Mouse (Mus musculus) ovary, adult 18-20 months (tissue): ENCODE results near the gene Tmem54.
A peak's percentile ranks its signal among the peaks of the same experiment; 100 is the strongest.

ENCODE experiments used
- DNase-seq: peaks from one replicate; pipeline ENCODE4 v3.0.0; 2022; ENCODE audit warnings: low spot score, mixed read lengths

Tmem54 gene

DNA sequence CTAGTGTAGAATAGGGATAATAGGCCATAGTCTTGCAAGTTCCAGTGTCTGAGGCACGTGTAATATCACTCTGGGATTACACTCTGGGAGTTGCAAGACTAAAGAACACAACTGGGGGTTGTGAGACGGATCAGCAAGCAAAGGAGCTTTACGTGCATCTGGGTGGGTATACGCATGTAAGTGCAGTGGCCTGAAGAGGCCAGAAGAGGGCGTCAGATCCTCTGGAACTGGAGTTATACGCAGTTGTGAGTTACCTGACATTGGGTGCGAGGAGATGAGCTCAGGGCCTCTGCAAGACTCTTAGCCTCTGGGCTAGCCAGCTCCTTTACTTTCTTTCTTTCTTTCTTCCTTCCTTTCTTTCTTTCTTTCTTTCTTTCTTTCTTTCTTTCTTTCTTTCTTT is 8.3 kb upstream of the Tmem54 start:
- no peak for DNase-seq

DNA sequence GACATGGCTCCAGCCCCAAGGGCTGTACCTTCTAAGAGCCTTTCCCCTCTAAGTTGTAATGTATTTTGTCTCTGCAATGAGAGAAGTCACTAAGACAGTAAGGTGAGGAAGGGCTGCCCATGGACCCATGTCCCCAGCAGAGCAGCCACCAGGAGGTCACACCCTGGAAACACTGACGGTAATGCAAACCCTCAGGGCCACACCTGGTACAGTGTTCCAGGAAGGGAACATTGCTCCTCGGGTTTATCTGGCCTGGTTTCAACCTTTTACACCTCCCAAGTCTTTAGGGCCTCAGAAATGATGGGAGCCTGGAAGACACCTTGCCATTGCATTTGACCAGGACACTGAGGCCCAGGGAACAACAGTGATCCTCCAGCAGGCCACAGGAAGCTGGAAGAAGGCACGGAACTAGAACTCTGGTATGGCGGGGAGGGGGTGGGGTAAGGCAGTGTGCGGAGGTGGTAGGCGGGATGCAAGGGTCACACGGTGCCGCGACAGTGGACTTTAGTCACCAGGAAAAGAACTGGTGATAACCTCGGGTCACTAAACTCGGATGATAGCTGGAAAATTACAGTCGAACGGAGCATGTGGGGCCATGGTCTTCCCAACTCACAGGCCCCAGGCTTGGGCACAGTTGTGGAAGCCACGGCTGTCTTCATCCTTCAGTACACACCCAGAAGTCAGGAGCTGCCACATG is 3.1 kb upstream of the Tmem54 start:
- no peak for DNase-seq

DNA sequence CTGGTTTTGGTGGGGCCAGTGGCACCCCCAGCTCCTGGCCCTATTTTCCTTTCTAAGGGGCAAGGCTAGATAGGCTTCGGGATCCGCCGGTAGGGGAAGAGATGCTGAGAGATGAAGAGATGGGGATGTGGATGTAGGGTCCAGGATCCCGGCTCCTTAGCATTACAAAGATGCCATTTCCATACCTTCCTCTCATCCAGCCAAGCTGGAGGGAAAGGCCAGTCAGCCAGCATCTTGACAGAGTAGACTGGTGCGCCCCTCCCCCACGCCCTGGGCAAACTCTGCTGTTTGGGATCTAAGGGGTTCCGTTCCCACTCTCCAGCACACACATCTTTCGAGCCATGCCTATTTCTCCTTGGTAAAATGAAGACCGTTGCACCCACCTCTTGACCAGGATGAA is 725 bp downstream of the Tmem54 start:
- DNase-seq = no peak

DNA sequence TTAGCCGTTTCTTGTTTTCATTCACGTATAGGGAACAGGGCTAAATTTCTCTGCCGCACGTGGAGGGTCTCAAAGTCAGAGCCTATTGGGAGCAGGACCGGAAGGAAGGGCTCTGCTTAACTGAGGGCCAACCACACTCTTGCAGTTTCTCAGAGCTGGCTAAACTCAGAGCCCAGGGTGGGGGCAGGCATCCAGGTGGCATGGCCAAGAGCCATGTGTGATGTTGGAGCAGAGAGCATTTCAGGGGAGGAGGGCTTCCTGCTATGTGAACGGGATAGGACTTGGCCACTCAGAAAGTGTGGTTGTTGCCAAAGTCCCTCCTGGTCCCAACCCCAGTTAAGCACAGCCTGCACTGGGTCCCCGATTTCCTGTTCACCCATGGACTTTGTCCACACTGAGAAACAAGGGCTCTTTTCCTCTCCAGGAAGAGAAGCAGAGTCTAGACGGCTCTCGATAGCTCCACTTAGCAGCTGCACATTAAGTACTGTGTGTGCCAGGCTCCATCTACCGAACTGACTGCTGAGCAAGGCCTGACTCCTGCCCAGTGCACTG is 2.1 kb downstream of the Tmem54 start:
- DNase-seq = no peak

DNA sequence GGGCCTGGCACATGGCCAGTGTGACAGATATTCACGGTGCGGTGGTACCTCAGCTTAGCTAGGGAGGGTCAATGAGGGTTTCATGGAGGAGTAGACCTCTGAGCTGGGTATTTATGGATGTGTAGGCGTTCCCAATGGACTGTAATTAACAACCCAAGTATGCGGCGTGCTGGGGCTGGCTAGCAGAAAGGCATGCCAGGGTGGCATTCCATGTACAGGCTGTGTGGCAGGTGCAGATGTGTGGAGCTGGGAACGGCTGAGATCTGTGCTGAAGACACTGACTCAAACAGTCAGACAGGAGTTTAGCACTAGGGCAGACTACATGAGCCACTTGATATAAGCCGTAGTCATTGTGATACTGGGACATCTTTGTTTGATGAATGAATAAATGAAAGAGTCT is 3.3 kb downstream of the Tmem54 start:
- no peak for DNase-seq

DNA sequence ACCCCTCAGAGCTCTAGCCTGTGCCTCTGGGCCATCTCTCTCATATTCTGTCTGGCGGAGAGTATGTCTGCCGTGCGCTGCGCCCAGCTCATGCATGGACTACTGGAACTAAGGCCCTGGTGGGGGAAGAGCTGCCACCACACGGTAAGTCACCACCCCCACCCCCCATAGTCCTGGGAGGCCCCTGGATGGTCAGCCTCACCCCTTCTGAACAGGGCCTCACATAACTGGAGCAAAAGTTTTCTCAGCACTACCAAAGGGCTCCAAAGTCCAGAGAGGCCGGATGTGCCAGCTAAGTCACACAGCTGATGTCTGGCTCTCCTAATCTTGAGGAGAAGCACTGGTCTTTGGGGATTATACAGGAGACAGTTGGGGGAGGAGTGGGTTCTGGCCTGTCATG is 5.5 kb downstream of the Tmem54 start:
- DNase-seq = no peak

DNA sequence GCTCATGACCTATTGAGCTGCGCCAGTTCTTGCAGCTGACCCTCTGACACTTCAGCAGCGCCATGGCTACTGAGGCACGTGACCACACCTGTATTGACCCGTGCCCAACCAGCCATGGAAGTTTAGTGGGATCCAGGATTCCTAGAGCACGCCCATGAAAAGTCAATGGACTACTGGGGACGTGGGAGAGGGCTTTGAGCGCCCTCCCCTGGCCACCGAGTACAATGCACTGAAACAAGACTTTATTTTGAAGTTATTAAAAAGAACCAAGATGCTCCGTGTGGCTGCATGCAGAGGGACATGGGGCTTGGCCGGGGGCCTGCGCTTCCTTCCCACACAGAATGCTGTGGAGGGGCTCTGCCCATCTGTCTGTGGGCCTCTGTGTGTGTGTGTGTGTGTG is 6.0 kb downstream of the Tmem54 start:
- no peak for DNase-seq

DNA sequence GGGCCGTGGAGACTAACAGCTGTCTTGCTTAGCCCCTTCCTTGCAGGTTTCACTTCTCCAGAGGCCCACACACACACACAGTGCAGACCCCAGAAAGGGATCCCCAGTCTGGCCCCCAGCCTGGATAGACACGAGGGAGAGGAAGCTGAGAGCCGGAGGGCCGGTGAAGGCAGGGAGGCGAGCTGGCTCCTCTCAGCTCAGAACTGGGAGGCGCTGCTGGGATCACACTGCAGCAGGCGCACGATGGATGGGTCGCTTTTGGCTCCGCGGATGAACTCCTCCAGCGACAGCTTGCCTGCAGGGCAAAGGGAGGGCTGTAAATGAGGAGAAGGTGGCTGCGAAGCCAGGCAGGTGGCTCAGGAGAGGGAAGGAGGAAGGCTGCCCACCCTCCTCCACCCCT is 6.9 kb downstream of the Tmem54 start:
- no peak for DNase-seq

DNA sequence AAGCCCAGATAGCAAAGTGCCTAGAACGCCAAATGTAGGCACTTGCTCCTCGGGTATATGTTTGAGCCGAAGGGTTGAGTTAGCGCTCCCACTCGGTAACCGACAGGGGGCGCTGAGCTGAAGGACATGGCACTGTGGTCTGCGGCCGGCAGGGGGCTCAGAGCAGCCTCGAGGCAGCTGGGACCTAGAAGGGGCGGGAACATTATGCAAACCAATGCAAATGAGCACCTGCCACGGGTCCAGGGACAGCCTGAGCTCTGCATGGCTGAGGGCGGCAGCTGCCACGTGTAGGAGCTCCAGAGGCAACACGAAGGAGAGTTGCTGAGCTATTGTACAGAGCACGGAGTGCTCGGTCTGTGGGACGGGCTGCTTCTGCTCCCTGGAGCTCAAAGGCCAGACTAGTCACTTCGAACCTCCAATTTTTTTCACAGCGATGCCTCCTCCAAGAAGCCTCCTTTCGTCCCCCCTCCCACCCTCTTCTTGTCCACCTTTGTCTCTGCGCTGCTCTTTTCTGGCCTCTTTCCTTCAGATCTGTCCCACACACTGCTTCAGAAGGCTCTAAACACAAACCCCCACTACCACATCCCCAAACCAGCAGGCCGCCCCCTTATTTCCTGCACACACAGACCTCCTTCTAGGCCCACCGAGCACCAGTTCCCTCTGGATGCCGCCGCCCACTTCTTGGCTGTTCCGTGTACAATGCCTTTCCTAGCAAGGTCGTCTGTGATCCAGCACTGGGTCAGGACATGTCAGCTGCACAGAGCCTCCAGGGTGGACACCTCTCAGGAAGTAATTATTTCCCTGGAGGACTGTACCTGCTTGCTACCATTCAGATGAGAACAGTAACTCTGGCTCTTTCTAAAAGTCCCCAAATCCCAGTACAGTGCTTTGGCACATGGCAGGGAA is 8.0 kb downstream of the Tmem54 start:
- DNase-seq = no peak

DNA sequence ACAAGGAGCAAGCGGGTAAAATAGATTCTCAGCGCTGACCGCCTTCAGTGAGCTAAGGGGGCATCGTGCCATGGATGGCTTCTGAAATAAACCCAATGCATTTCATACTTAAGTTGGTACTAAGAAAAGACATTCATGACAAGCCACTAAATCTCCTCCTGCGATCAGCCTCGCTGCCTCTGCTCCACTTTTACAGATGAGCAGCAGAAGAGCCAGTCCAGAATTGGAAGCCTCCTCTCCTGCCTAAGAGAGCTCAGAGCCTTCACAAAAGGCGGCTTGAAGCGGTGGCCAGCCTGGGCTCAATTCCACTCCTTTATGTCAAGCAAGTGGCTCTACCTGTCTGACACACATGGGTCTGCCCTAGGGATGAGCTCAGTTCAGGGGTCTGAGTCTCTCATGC is 11.4 kb downstream of the Tmem54 start:
- DNase-seq = no peak

DNA sequence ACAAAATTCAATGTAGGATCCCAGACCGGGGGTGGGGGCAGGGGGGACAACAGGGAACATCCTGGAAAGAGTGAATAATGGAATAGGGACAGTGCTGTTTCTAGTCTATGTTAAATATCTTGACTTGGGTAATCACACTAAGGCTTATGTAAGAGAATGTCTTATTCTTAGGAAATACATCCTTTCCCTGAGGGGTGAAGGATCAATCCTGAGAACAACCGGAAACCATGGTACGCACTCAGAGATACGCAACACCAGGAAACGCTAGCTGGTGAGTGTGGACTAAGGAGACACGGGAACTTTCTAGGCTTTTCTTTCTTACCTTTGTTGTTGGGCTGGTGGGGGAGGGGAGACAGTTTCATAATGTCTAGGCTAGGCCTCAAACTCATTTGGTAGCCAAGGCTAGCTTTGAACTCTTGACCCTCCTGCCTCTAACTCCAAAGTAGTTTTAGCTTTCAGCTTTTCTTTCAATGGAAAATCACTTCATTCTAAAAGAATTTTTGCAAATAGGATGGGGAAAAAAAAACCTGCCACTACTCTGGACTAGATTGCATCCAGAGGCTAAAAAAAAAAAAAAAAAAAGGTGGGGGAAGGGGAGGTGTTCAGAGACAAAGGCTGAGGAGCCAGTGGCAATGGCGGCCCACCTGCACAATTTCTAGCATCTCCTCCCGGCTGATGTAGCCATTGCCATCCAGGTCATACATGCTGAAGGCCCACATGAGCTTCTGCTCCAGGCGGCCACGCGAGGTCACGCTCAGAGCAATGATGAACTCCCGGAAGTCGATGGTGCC is 12.6 kb downstream of the Tmem54 start:
- no peak for DNase-seq

DNA sequence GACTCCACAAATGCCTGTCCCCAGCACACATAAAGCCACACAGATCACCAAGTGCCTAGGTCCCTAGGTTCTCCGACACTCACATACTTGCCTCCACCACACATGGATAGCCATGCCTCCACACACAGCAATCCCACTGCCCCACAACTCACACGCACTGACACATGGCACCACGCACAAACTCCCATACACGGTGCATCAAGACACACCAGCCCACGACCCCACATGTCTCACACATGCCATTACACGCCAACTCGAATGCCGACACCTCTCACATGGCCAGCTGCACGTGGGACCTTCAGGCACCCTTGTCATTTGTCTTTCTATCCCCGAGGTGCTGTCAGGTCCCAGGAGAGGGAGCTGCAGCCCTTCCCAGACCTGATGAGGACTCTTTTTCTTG is 14.4 kb downstream of the Tmem54 start:
- DNase-seq = no peak

DNA sequence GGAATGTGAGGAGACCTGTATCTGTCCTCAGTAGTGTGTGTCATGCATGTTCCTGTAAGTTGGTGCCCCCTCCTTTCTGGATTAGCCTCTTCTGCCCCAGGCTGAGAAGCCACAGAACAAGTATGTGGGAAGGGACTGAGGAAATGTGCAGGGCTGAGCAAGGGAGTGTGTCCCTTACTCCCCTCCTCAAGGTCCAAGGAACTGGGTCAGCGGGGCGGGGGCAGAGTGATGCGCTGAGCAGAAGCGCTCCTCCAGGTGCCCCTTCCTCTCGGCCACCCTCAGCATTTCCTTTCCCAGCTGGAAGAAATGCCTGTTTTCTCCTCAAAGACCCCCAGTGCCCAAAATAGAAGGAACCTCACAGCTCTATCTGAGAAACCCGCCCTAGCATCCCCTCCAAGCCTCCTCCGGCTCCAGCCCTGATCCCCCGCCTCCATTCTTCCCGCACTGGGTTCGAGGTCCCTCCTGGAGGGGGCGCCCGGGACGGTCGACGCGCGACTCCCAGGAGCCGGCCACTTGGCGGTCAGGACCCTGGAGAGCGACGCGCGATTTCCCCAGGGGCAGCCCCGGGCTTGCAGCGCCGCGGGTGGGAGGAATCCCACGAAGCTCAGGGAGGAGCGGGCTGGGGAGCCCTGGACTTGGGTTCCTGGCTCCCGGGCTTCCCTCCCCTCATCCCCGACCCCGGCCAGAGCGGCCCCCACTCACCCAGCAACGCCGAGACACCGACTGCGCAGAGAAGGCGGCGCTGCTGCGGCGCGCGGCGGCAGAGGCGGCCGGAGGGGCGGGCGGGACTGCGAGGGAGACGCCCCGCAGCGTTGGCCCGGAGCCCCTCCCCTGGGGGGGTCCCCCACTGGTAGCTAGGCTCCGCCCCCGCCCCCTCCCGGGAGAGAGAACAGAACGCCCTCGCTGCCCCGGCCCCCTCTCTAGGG is 15.4 kb downstream of the Tmem54 start:
- DNase-seq = peak; percentile 44

DNA sequence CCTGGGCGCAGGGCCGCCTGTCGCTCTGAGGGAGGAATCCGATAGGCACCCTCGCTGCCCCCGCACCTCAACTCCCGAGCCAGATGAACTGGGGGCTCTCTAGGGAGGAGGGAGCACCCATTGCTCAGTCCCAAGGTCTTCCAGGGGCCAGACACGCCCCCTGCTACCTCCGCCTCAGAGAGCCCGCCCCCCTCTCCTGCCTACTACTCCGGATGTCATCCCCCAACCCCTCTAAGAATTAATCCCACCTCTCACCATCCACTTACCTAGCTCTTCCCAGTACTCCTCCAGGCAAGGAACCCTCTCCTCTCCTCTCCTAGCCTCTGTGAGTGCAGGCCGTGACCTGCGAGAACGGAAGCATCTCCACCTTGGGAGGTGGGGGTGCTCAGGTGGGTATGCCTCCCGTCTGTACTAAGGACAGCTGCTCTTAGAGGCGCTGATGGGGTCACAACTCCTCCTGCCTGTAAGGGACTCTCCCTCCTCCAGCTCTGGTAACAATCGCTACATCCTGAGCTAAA is 16.3 kb downstream of the Tmem54 start, which contains the start of gene Hpca:
TSS of gene Hpca (minus strand) at position 468 of the 518 bp plus-strand sequence.
- no peak for DNase-seq

DNA sequence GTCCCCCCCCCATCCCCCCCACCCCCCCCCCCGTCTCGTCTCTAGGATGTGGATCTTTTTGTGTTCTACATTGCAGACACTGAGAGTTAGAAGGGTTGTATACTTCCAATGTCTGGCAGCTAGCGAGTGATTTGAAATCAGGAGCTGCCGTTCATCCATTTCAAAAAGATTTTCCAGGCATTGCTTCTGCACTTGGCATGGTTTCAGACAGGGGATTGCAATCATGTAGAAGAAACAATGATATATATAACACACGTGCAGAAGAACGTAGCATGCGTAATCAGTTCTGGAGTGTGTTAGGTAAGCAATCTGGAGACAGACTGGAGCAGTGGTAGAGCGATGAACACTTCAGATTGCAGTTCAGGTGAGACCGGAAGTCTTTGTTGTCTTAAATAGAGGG is 16.8 kb downstream of the Tmem54 start:
- DNase-seq = no peak

DNA sequence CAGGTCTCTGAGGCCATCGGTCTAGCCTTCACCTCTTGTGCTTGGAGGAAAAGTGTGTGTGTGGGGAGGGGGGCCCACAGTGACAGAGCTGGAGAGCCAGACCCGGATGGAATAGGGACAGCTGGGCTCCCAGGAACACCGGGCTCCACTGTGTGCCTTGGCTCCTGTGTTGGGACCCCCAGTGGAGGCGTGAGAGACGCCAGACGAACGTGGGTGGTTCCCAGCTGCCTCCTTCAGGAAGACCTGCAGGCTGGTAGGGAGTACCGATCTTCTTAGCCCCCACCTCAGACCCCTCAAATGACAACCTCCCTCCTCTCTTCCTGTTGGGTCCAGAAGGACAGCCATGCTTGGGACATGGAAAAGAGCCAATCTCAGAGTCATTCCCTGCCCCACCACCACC is 17.4 kb downstream of the Tmem54 start:
- no peak for DNase-seq

DNA sequence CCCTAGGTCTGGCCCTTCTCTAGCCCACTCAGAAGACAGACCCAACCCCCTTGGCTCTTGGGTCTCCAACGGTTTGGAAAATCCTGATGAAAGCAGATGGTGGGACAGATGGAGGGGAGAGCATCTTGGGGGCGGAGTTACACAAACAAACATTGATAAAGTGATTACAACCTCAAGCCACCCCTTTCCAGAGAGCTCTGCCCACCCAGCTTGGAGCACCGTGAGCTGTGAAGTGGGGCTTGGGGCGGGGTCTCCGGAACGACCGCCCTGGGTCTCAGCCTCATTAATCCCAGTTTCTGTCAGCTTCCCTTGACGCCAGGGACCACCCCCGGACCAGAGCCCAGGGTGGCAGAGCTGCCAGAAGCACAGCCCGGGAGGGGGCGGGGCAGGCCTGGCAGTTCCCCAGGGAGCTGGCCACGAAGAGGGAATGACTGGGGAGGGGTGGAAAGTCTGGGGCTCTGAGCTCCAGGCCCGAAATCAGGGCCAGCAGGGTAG is 19.4 kb downstream of the Tmem54 start:
- no peak for DNase-seq

DNA sequence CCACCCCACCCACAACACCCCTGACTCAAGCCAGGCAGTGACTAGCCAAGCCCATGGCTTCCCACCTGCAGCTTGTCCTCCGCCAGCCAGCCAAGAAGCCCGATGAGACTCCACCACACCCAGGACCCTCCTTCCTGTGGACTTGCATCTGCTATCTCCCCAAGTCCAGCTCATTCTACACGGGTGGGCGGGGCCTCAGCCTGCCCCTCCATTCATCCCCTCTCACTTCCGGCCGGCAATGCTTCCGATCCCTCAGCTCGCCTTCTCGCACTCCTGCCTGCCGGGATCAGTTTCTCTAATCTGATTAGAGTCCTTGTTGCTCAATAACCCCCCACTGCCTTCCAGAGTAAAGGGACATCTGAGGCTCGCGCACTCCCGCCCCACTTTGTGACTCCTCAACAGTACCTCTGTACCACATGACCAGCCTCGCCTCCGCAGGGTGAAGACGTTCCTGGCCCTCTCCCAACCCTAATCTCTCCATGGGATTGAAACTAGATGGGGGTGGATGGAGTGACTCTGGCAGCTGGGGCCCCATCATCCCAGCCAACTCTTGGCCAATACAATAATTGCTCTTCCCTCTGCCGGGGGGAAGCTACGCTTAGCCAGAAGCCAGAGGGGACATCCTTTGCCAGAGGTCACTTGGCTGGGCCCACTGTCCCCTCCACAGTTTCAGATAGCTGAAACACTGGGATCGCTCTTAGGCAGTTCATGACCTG is 20.5 kb downstream of the Tmem54 start:
- no peak for DNase-seq

DNA sequence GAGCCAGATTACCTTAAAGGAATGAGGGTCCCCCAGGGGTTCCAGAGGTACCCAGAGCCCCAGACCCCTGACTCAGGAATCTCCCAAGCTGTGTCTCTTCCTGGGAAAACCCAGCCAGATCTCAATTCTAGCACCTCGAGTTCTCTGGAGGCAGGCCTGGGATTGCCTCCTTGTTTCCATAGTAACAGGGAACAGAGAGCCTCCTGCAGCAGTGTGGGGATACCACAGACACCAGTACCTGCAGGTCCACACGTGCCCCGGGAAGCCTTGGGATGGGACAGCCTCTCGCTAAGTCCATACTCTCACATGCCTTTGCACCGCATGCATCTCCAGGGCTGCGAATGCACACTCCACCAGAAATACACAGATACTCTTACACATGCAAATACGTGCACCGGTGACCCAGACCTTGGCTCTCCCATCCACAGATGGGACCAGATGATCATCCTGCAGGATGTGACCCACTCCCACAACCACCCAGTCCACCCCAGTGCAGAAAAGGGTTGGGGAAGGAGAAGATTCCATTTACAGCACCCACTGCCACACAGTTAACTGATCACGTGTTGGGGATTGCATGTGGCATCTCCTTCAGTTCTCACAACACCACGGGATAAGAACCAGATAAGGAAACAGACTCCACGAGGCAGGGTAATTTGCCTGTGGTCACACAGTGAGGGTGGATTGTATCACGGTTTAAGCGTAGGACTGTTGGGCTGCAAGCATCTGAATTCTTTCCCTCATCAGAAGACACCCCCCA is 23.4 kb downstream of the Tmem54 start:
- DNase-seq = no peak
